11 mouse cellular contexts compared by ENCODE assay signal in genomic region chr2:173027824-173028495, GRCm38 (mm10). TPM values are rescaled to one million over a fixed set of nuclear protein-coding genes. Genes with fewer than 3 reads are reported as not detected.
DNase-seq lines count a peak whose midpoint lies in the region; ATAC-seq lines count a peak whose summit lies in the region.
"Had no signal": no experiment of that assay in that cellular context is flagged by ENCODE, and none has a peak within 500 bp of the region (broad histone marks: within the 10 kb centered on the region; RNA-seq: fewer than 3 reads in every experiment).

No protein-coding gene starts in this region.

- peaks cover 4% of the 10 kb centered on the region for H3K9me3 ChIP-seq in erythroblast, embryonic 14.5 days (ENCODE audit: control insufficient read depth, low read length)
- no peaks in the 10 kb centered on the region for H3K9me3 ChIP-seq in megakaryocyte, embryonic 14.5 days
- H3K9me3 ChIP-seq: limb, embryonic 12.5 days had no signal

- peaks cover 100% of the 10 kb centered on the region for H3K36me3 ChIP-seq in erythroblast, embryonic 14.5 days (ENCODE audit: control insufficient read depth)
- H3K36me3 ChIP-seq in megakaryocyte, embryonic 14.5 days (replicated peaks; ENCODE audit: low read length) = peaks cover 100% of the 10 kb centered on the region

- peak overlapping the region; percentile 68 for H3K4me3 ChIP-seq in erythroblast, embryonic 14.5 days (replicated peaks)
- peak overlapping the region; percentile 97 for H3K4me3 ChIP-seq in megakaryocyte, embryonic 14.5 days (replicated peaks)
- H3K4me3 ChIP-seq: limb, embryonic 12.5 days had no signal

- H3K4me1 ChIP-seq in erythroblast, embryonic 14.5 days (ENCODE audit: control insufficient read depth) = peaks cover 94% of the 10 kb centered on the region
- peaks cover 96% of the 10 kb centered on the region for H3K4me1 ChIP-seq in megakaryocyte, embryonic 14.5 days

- H3K27me3 ChIP-seq in erythroblast, embryonic 14.5 days (ENCODE audit: control insufficient read depth) = no peaks in the 10 kb centered on the region; the same call in 1 of the 2 replicates
- H3K27me3 ChIP-seq in megakaryocyte, embryonic 14.5 days (replicated peaks) = no peaks in the 10 kb centered on the region
- H3K27me3 ChIP-seq: limb, embryonic 12.5 days had no signal

- no peak for ATAC-seq in erythroblast, adult 5-6 weeks (replicated peaks; ENCODE audit: low FRiP score, poor library complexity, severe bottlenecking)
- no peak for ATAC-seq in megakaryocyte, adult 5-6 weeks (ENCODE audit: poor library complexity, severe bottlenecking)

- DNase-seq in gastrocnemius, postnatal 25 days = peak; percentile 67
- peak; percentile 75 to 78 for DNase-seq in spleen, postnatal 36 days (ENCODE audit: low spot score in 2 of 2)
- no peak for DNase-seq in left cerebral cortex, adult 11 months (ENCODE audit: low spot score)
- DNase-seq in layer of hippocampus, postnatal 10 days (ENCODE audit: low spot score in 2 of 2) = no peak
- DNase-seq: right cerebral cortex, postnatal 14 days had no signal

RNA-seq across cellular contexts. Expression of gene Rbm38, which starts 7.7 kb away (rescaled TPM):
- polyA plus RNA-seq in erythroblast, embryonic 14.5 days (2012) = 548 and 594 TPM in 2 replicates
- total RNA-seq in erythroblast, adult 5-6 weeks (2015; ENCODE audit: low replicate concordance) = 1,075 and 1,106 TPM in 2 replicates
- total RNA-seq in erythroblast, adult 5-6 weeks (2017; ENCODE audit: low replicate concordance) = 502 and 855 TPM in 2 replicates
- 1,149 and 2,622 TPM in 2 replicates for polyA plus RNA-seq in megakaryocyte, embryonic 14.5 days (2012; ENCODE audit: insufficient read depth, low replicate concordance)
- total RNA-seq in megakaryocyte, adult 5-6 weeks (2015) = 124 and 143 TPM in 2 replicates
- 43.2 and 59.0 TPM in 2 replicates for total RNA-seq in megakaryocyte, adult 5-6 weeks (2017)
- 100 to 1,000 TPM; 205 to 217 TPM for total RNA-seq in gastrocnemius, postnatal 25 days (2021)
- total RNA-seq in layer of hippocampus, postnatal 10 days (2021) = 1 to 10 TPM; 4.4 to 6.3 TPM

RNA-seq across cellular contexts. Expression of gene Rae1, which starts 28.0 kb away (rescaled TPM):
- polyA plus RNA-seq in erythroblast, embryonic 14.5 days (2012) = 3.4 and 3.7 TPM in 2 replicates
- total RNA-seq in erythroblast, adult 5-6 weeks (2015; ENCODE audit: low replicate concordance) = 46.4 and 52.5 TPM in 2 replicates
- total RNA-seq in erythroblast, adult 5-6 weeks (2017; ENCODE audit: low replicate concordance) = 59.4 and 91.0 TPM in 2 replicates
- 26.3 and 89.2 TPM in 2 replicates for polyA plus RNA-seq in megakaryocyte, embryonic 14.5 days (2012; ENCODE audit: insufficient read depth, low replicate concordance)
- total RNA-seq in megakaryocyte, adult 5-6 weeks (2015) = 53.2 and 72.9 TPM in 2 replicates
- total RNA-seq in megakaryocyte, adult 5-6 weeks (2017) = 42.4 and 54.3 TPM in 2 replicates
- 10 to 100 TPM; 11.8 to 12.7 TPM for total RNA-seq in gastrocnemius, postnatal 25 days (2021)
- total RNA-seq in layer of hippocampus, postnatal 10 days (2021) = 10 to 100 TPM; 75.3 to 83.2 TPM

RNA-seq across cellular contexts. Expression of gene Spo11, which starts 50.5 kb away (rescaled TPM):
- 0.02 TPM in 1 of 2 replicates, not detected in the other for polyA plus RNA-seq in erythroblast, embryonic 14.5 days (2012)
- total RNA-seq in erythroblast, adult 5-6 weeks (2015; ENCODE audit: low replicate concordance) = not detected in 2 replicates
- not detected in 2 replicates for total RNA-seq in erythroblast, adult 5-6 weeks (2017; ENCODE audit: low replicate concordance)
- not detected in 2 replicates for polyA plus RNA-seq in megakaryocyte, embryonic 14.5 days (2012; ENCODE audit: insufficient read depth, low replicate concordance)
- total RNA-seq in megakaryocyte, adult 5-6 weeks (2015) = 0.64 and 1.0 TPM in 2 replicates
- 0.04 TPM in 1 of 2 replicates, not detected in the other for total RNA-seq in megakaryocyte, adult 5-6 weeks (2017)
- total RNA-seq in gastrocnemius, postnatal 25 days (2021) = not detected
- under 1 TPM; 0.09 to 0.80 TPM for total RNA-seq in layer of hippocampus, postnatal 10 days (2021)
- polyA plus RNA-seq: intestine, embryonic 14.5 days had no signal

Comparison
In these comparisons a context has a peak if more than half of its experiments do, and no peak if none do; other contexts are left out.
1. DNase-seq: peak in gastrocnemius, postnatal 25 days (single experiment) and spleen, postnatal 36 days (2 of 2); none in left cerebral cortex, adult 11 months (single experiment) and layer of hippocampus, postnatal 10 days (0 of 2).
2. RNA of gene Rbm38, which starts 7.7 kb away (total RNA-seq): 502 to 1,106 TPM in erythroblast, adult 5-6 weeks, 205 to 217 TPM in gastrocnemius, postnatal 25 days and 43.2 to 143 TPM in megakaryocyte, adult 5-6 weeks; 4.4 to 6.3 TPM in layer of hippocampus, postnatal 10 days; every median in the first group is over 4 times any median in the second.